Mouse (Mus musculus) stomach, embryonic 16.5 days (tissue): ENCODE results near the gene Pank3. TPM values are rescaled to one million over a fixed set of nuclear protein-coding genes. Genes with fewer than 3 reads are reported as not detected.
A peak's percentile ranks its signal among the peaks of the same experiment; 100 is the strongest.
"Not testable (repeated sequence)": the region's sequence is repeated elsewhere in the genome, so short reads cannot be mapped to it uniquely, and the experiment has no call there.

Experiments
- ATAC-seq: fragments of 200-750 bp; cut with Nextera tagmentation; 2 replicates; pipeline ENCODE4 v1.8.0; 2017; ENCODE audit warnings: moderate number of reproducible peaks, moderate TSS enrichment; ENCODE audit not compliant: insufficient read depth, low FRiP score
- H3K27ac ChIP-seq: fragments of 300-500 bp; sonication (generic); 2 replicates; pipeline ENCODE4 v1.5.1; 2014; ENCODE audit warnings: low read length
- H3K27me3 ChIP-seq: fragments of 300-500 bp; sonication (generic); 2 replicates; pipeline ENCODE4 v1.6.1; 2014; ENCODE audit warnings: low read length, control low read depth, mixed read lengths; ENCODE audit not compliant: control insufficient read depth, insufficient read depth
- H3K36me3 ChIP-seq: fragments of 300-500 bp; sonication (generic); 2 replicates; pipeline ENCODE4 v1.6.1; 2014; ENCODE audit warnings: low read length; ENCODE audit not compliant: control insufficient read depth, insufficient read depth
- H3K4me1 ChIP-seq: fragments of 300-500 bp; sonication (generic); 2 replicates; pipeline ENCODE4 v1.6.1; 2014; ENCODE audit warnings: low read length, control low read depth, mixed read lengths; ENCODE audit not compliant: control insufficient read depth, insufficient read depth
- H3K4me2 ChIP-seq: fragments of 300-500 bp; sonication (generic); 2 replicates; pipeline ENCODE4 v1.6.1; 2014; ENCODE audit warnings: low read depth, low read length, mixed read lengths
- H3K4me3 ChIP-seq: fragments of 300-500 bp; sonication (generic); replicated peaks from 2 replicates; pipeline ENCODE4 v1.5.1; 2014; ENCODE audit warnings: mild to moderate bottlenecking, low read length
- H3K9ac ChIP-seq: fragments of 300-500 bp; sonication (generic); 2 replicates; pipeline ENCODE4 v1.6.1; 2014; ENCODE audit warnings: low read length
- H3K9me3 ChIP-seq: fragments of 300-500 bp; sonication (generic); replicated peaks from 2 replicates; pipeline ENCODE4 v1.6.1; 2016; ENCODE audit warnings: low read length, control low read depth; ENCODE audit not compliant: control insufficient read depth
- WGBS: fragments of 180-500 bp; shearing (Covaris S2); extraction: QIAGEN DNeasy Blood & Tissue Kit; methylation state at CpG from one replicate; pipeline ENCODE4 v1.1.7; 2014; 5-methylcytosine and 5-hydroxymethylcytosine counted together
- polyA plus RNA-seq: library from polyadenylated mRNA; unstranded; fragments of >200 nt; fragmentation: Nextera tagmentation; extraction: Ambion mirVana; gene quantifications from 2 replicates; pipeline ENCODE4 v1.2.1, GENCODE M21; 2015

The Pank3 gene
- polyA plus RNA-seq, 1 experiment from 2014 or later: 16.5 TPM

DNA sequence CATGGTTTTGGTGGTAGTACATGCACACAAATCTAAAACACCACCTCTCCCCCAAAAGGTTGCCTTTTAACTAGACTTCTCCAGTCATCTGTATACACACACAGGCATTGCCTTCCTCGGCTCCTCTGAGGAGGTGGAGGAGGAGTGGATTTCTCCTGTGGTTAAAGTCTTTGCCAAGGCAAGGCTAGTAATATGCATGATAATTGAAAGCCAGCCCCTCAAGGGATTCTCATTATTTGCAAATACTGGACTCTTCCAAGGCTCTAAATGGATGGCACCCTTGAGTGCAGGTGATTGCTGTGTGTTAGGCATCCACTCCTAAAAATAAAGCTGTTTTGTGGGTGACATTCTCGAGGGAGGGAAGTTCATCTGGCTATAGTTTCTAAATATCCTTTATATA lies 19.2 kb downstream of the Pank3 start:
- Histone ChIP-seq H3K36me3 (peaks cover 18% of the 10 kb centered on the region), H3K9me3 (no peaks in the 10 kb centered on the region), H3K4me3 (no peak overlapping the region), H3K4me2 (no peak overlapping the region), H3K4me1 (no peaks in the 10 kb centered on the region), H3K27ac (no peak overlapping the region), H3K9ac (no peak overlapping the region), H3K27me3 (no peaks in the 10 kb centered on the region)
- 80% methylated on average over 2 of the region's 2 CpGs for WGBS
- no peak for ATAC-seq

- H3K4me2 ChIP-seq, H3K36me3 ChIP-seq, H3K9me3 ChIP-seq, H3K27ac ChIP-seq, H3K9ac ChIP-seq, H3K4me1 ChIP-seq, H3K4me3 ChIP-seq, ATAC-seq: not testable (repeated sequence)
- H3K27me3 ChIP-seq: peaks cover 29% of the 10 kb centered on the region
- WGBS: 75% methylated on average over 5 of the region's 5 CpGs
Observed at GRCm38 (mm10) chr11:35792800-35793199, 23.5 kb downstream of the Pank3 start.

- peaks cover 38% of the 10 kb centered on the region for H3K27me3 ChIP-seq
Observed at GRCm38 (mm10) chr11:35797751-35798494, 28.6 kb downstream of the Pank3 start.

DNA sequence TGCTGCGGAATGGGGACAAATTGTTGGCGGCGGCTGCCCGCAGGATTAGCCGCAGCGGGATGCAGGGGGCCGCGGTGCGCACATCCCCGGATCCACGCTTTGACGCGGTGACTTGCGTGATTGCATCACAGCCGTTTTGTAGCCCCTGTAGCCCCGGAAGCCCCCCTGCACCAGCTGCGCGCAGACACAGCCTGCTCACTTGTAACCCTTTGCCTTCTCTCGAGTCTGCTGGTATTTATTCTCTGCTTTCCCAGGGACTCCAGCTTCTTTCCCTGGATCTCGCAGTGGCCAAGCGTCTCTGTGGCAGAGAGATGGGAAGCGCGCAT lies 29.2 kb downstream of the Pank3 start:
- Histone ChIP-seq H3K9ac (no peak overlapping the region), H3K27ac (no peak overlapping the region), H3K36me3 (no peaks in the 10 kb centered on the region), H3K4me2 (peak overlapping the region; percentile 51), H3K4me1 (peaks cover 4% of the 10 kb centered on the region; the same call in 1 of the 2 replicates), H3K4me3 (peak overlapping the region; percentile 37), H3K9me3 (no peaks in the 10 kb centered on the region), H3K27me3 (peaks cover 38% of the 10 kb centered on the region)
- 5% methylated on average over 23 of the region's 23 CpGs for WGBS
- no peak for ATAC-seq

More at GRCm38 (mm10) chr11:35797751-35798494, 28.6 kb downstream of the Pank3 start:
- Histone ChIP-seq H3K36me3 (no peaks in the 10 kb centered on the region), H3K27ac (no peak overlapping the region), H3K9ac (no peak overlapping the region), H3K4me2 (peak overlapping the region; percentile 51), H3K4me1 (peaks cover 4% of the 10 kb centered on the region; the same call in 1 of the 2 replicates), H3K4me3 (peak overlapping the region; percentile 37), H3K9me3 (no peaks in the 10 kb centered on the region)
- 4% methylated on average over 86 of the region's 86 CpGs for WGBS
- no peak for ATAC-seq

DNA sequence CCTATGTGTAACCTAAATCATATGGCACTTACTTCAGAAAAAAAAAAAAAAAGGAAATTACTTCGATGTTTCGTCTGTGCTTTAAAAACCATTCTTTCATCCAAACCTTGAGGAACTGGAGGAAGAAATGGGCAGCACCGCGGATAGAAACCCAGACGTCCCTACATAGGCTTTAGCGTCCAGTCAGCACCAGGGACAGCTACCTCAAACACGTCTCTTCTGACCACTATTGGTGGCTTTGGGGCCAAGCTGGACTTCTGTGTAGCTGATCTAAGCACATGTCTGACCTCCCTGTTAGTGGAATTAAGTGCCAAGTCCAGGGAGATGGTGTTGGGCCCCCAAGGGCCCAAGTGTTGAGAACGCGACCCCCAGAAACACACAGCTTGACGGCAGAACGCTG lies 29.6 kb downstream of the Pank3 start, which contains the start of gene Fbll1:
Gene Fbll1, minus strand, starts transcription at position 11 of the 400 bp plus-strand sequence.
- peaks cover 4% of the 10 kb centered on the region; the same call in 1 of the 2 replicates for H3K4me1 ChIP-seq
- H3K27ac ChIP-seq: no peak within 1 kb of the TSS
- H3K4me3 ChIP-seq: peak within 1 kb of the TSS; percentile 37
- no peak within 1 kb of the TSS for H3K9ac ChIP-seq
- peak within 1 kb of the TSS; percentile 51 for H3K4me2 ChIP-seq
- H3K27me3 ChIP-seq: peaks cover 38% of the 10 kb centered on the region
- H3K9me3 ChIP-seq: no peaks in the 10 kb centered on the region
- ATAC-seq: no peak
- H3K36me3 ChIP-seq: no peaks in the 10 kb centered on the region
- WGBS: 14% methylated on average over 11 of the region's 11 CpGs

DNA sequence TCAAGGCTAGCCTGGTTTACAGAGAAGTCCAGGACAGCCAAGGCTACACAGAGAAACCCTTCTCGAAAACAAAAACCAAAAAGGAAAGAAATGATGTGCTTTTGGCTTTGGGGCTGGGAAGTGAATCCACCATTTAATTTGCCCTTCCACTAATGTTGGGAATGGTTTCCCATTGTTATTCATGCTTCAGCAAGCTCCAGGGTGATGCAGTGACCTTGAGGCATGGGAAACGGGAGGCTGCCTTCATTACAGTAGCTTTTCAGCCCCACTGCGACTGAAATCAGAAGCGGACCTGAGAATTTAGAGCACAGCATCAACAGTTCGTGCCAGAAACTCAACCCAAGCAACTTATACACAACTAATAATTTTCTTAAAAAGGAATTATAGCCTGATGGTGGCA lies 32.0 kb downstream of the Pank3 start:
- no peak overlapping the region for H3K9ac ChIP-seq
- WGBS: 76% methylated on average over 5 of the region's 5 CpGs
- peaks cover 24% of the 10 kb centered on the region for H3K27me3 ChIP-seq
- H3K4me2 ChIP-seq: no peak overlapping the region
- H3K27ac ChIP-seq: no peak overlapping the region
- H3K36me3 ChIP-seq: no peaks in the 10 kb centered on the region
- H3K4me1 ChIP-seq: peaks cover 4% of the 10 kb centered on the region; the same call in 1 of the 2 replicates
- no peak for ATAC-seq
- no peaks in the 10 kb centered on the region for H3K9me3 ChIP-seq
- no peak overlapping the region for H3K4me3 ChIP-seq

GRCm38 (mm10) chr11:35811458-35811857 lies 42.2 kb downstream of the Pank3 start:
- Histone ChIP-seq H3K9me3 (no peaks in the 10 kb centered on the region), H3K27ac (no peak overlapping the region), H3K27me3 (no peaks in the 10 kb centered on the region), H3K4me1 (no peaks in the 10 kb centered on the region), H3K4me2 (no peak overlapping the region), H3K36me3 (peaks cover 28% of the 10 kb centered on the region), H3K4me3 (no peak overlapping the region), H3K9ac (no peak overlapping the region)
- ATAC-seq: no peak
- 83% methylated on average over 10 of the region's 10 CpGs for WGBS

DNA sequence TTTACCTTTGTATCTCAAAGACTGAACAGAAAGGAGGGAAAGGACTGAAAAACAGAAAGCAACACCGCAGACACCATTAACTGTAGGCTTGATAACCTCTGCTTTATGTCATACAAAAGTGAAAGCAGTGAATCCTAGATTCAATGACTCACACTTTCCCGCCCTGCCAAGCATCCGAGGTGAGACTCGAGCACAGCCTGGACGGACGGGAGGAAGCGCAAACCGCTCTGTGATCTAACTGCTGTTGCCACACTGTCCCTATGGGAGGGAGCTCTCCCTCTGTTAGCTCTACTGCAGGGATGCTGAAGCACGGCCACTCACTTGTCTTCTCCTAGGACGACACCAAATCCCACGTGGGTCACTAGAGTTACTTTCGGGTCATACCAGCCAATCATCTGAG lies 47.0 kb downstream of the Pank3 start:
- no peak for ATAC-seq
- Histone ChIP-seq H3K9me3 (no peaks in the 10 kb centered on the region), H3K27ac (no peak overlapping the region), H3K4me2 (no peak overlapping the region), H3K36me3 (peaks cover 35% of the 10 kb centered on the region), H3K4me3 (no peak overlapping the region), H3K27me3 (no peaks in the 10 kb centered on the region), H3K4me1 (no peaks in the 10 kb centered on the region), H3K9ac (no peak overlapping the region)
- WGBS: 90% methylated on average over 12 of the region's 12 CpGs

- Histone ChIP-seq H3K9ac (no peak overlapping the region), H3K27ac (no peak overlapping the region), H3K4me2 (no peak overlapping the region), H3K4me1 (no peaks in the 10 kb centered on the region), H3K4me3 (no peak overlapping the region), H3K36me3 (peaks cover 15% of the 10 kb centered on the region), H3K9me3 (no peaks in the 10 kb centered on the region), H3K27me3 (no peaks in the 10 kb centered on the region)
- no peak for ATAC-seq
- 93% methylated on average over 6 of the region's 6 CpGs for WGBS
Observed at GRCm38 (mm10) chr11:35827714-35828113, 58.4 kb downstream of the Pank3 start.
